Mouse (Mus musculus): Measurements from ENCODE around the gene Rimklb. TPM values are rescaled to one million over a fixed set of nuclear protein-coding genes. Genes with fewer than 3 reads are reported as not detected.
"Not testable (repeated sequence)": the region's sequence is repeated elsewhere in the genome, so short reads cannot be mapped to it uniquely, and the experiment has no call there.

Gene Rimklb
- polyA plus RNA-seq, 1 experiment from 2014 or later = 2.4 TPM

DNA sequence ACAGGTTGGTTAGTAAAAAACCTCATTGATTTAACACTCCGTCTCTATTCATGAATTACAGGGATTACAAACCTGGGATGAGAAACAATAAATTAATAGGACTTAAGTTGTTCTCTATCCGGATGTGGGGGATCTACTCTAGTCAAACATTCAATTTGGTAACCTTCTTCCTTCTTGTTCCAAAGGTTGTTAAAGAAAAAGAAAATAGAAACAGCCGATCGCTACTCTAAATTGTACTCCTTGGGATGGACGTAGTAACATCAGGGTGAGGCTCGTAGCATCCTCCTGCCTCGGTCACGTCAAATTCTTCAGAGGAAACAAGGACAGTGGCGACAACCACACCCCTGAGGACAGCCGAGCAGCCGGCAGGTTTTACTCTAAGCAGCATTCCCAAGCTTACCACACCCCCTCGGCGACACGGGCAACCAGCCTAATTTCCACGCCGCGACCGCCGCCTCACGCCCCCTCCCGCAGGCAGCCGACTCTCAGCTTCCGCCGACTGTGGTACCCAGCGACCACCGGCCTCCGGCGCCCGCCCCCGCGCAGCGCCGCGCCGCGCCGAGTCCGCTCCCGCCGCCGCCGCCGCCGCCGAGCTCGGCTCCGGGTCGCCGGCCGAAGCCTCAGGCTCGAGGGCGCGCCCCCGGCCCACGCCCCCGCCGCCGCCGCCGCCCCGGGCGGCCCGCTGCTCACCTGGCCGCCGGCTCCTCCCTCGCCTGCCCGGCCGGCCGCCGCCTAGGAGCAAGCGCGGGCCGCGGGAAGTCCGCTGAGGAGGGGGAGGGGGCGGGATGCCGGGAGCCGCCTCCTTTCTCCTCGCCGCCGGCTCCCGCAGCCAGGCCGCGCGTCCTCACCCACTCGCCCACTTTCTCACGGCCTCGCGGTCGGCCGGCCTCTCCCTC is 12.9 kb downstream of the Rimklb start:
- Histone ChIP-seq H3K4me3 (ENCODE audit: control insufficient read depth in 1 of 2, insufficient read depth in 1 of 2, low read depth in 1 of 2, low read length in 2 of 2) (peak overlapping the region; percentile 74 to 82), H3K9me3 (ENCODE audit: control insufficient read depth, low read length) (no peaks in the 10 kb centered on the region), H3K36me3 (ENCODE audit: control insufficient read depth, insufficient read depth, low read length) (no peaks in the 10 kb centered on the region), H3K4me2 (ENCODE audit: low read length) (peak overlapping the region; percentile 89), H3K9ac (ENCODE audit: low read length) (peak overlapping the region; percentile 74), H3K27me3 (ENCODE audit: control insufficient read depth, insufficient read depth, low read length) (peaks cover 41% of the 10 kb centered on the region), H3K27ac (replicated peaks in 1 of 2; ENCODE audit: control insufficient read depth in 1 of 2, insufficient read depth in 1 of 2, low read depth in 2 of 2, low read length in 2 of 2) (no peak overlapping the region), H3K4me1 (ENCODE audit: control insufficient read depth in 2 of 2, insufficient read depth in 2 of 2, low read length in 2 of 2) (no peaks in the 10 kb centered on the region)
- ATAC-seq (ENCODE audit: insufficient number of reproducible peaks, insufficient read depth, low FRiP score, low read depth) = peak; percentile 69
- 2% methylated on average over 43 of the region's 91 CpGs for WGBS

DNA sequence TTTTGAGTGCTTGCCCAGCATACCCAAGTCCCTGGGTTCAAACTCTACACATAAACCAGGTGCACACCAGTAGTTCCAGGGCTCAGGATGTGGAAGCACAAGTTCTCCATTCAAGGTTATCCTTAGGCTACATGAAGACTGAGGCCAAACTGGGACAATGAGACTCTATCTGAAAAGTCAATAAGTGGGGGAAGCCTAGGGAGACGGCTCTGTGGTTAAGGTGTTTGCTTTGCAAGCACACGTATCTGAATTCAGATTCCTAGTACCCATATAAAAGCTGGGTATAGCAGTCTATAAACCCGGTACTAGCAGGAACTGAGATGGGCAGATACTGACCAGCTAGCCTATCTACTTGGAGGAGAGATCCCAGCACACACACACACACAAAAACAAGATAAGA is 20.5 kb downstream of the Rimklb start:
- H3K27me3 ChIP-seq (ENCODE audit: control insufficient read depth, insufficient read depth, low read length) = no peaks in the 10 kb centered on the region
- H3K9ac ChIP-seq (ENCODE audit: low read length) = no peak overlapping the region
- H3K36me3 ChIP-seq (ENCODE audit: control insufficient read depth, insufficient read depth, low read length) = no peaks in the 10 kb centered on the region
- no peak overlapping the region for H3K4me3 ChIP-seq (ENCODE audit: control insufficient read depth in 1 of 2, insufficient read depth in 1 of 2, low read depth in 1 of 2, low read length in 2 of 2)
- H3K27ac ChIP-seq (replicated peaks in 1 of 2; ENCODE audit: control insufficient read depth in 1 of 2, insufficient read depth in 1 of 2, low read depth in 2 of 2, low read length in 2 of 2) = no peak overlapping the region
- no peak overlapping the region for H3K4me2 ChIP-seq (ENCODE audit: low read length)
- ATAC-seq (ENCODE audit: insufficient number of reproducible peaks, insufficient read depth, low FRiP score, low read depth) = no peak
- 63% methylated on average over 3 of the region's 3 CpGs for WGBS
- no peaks in the 10 kb centered on the region for H3K9me3 ChIP-seq (ENCODE audit: control insufficient read depth, low read length)
- no peaks in the 10 kb centered on the region for H3K4me1 ChIP-seq (ENCODE audit: control insufficient read depth in 2 of 2, insufficient read depth in 2 of 2, low read length in 2 of 2)

DNA sequence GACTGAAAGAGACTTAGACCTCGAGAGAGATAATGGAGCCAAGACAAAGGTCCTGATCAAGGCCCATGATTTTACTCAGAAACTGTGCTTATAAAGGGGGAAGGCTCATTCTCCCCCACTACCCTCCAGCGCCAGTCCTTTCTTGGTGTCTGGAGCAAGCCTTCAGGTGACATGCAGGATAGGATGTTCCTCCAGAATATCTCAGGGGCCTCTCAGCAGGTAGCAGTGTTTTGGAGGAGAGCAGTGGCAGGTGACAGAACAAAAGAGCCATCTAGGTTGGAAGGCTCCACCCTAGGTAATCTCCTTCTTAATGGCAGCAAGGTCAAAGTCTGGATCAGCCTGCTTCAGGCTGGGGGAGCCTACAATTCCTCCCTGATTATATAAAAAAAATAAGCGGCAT is 27.1 kb downstream of the Rimklb start:
- H3K9me3 ChIP-seq (ENCODE audit: control insufficient read depth, low read length); H3K27ac ChIP-seq (replicated peaks in 1 of 2; ENCODE audit: control insufficient read depth in 1 of 2, insufficient read depth in 1 of 2, low read depth in 2 of 2, low read length in 2 of 2); H3K27me3 ChIP-seq (ENCODE audit: control insufficient read depth, insufficient read depth, low read length); H3K9ac ChIP-seq (ENCODE audit: low read length); H3K4me3 ChIP-seq (ENCODE audit: control insufficient read depth in 1 of 2, insufficient read depth in 1 of 2, low read depth in 1 of 2, low read length in 2 of 2); H3K4me1 ChIP-seq (ENCODE audit: control insufficient read depth in 2 of 2, insufficient read depth in 2 of 2, low read length in 2 of 2); ATAC-seq (ENCODE audit: insufficient number of reproducible peaks, insufficient read depth, low FRiP score, low read depth); H3K4me2 ChIP-seq (ENCODE audit: low read length); H3K36me3 ChIP-seq (ENCODE audit: control insufficient read depth, insufficient read depth, low read length): not testable (repeated sequence)
- WGBS = 87% methylated on average over 3 of the region's 3 CpGs

- ATAC-seq (ENCODE audit: insufficient number of reproducible peaks, insufficient read depth, low FRiP score, low read depth) = no peak
- no peak overlapping the region for H3K9ac ChIP-seq (ENCODE audit: low read length)
- H3K4me2 ChIP-seq (ENCODE audit: low read length) = no peak overlapping the region
- H3K4me3 ChIP-seq (ENCODE audit: control insufficient read depth in 1 of 2, insufficient read depth in 1 of 2, low read depth in 1 of 2, low read length in 2 of 2) = no peak overlapping the region
- no peaks in the 10 kb centered on the region for H3K4me1 ChIP-seq (ENCODE audit: control insufficient read depth in 2 of 2, insufficient read depth in 2 of 2, low read length in 2 of 2)
- no peaks in the 10 kb centered on the region for H3K9me3 ChIP-seq (ENCODE audit: control insufficient read depth, low read length)
- 41% methylated on average over 2 of the region's 2 CpGs for WGBS
- no peaks in the 10 kb centered on the region for H3K36me3 ChIP-seq (ENCODE audit: control insufficient read depth, insufficient read depth, low read length)
- H3K27me3 ChIP-seq (ENCODE audit: control insufficient read depth, insufficient read depth, low read length) = no peaks in the 10 kb centered on the region
- H3K27ac ChIP-seq (replicated peaks in 1 of 2; ENCODE audit: control insufficient read depth in 1 of 2, insufficient read depth in 1 of 2, low read depth in 2 of 2, low read length in 2 of 2) = no peak overlapping the region
These were observed 28.3 kb downstream of the Rimklb start for GRCm38 (mm10) chr6:122470240-122470639.

DNA sequence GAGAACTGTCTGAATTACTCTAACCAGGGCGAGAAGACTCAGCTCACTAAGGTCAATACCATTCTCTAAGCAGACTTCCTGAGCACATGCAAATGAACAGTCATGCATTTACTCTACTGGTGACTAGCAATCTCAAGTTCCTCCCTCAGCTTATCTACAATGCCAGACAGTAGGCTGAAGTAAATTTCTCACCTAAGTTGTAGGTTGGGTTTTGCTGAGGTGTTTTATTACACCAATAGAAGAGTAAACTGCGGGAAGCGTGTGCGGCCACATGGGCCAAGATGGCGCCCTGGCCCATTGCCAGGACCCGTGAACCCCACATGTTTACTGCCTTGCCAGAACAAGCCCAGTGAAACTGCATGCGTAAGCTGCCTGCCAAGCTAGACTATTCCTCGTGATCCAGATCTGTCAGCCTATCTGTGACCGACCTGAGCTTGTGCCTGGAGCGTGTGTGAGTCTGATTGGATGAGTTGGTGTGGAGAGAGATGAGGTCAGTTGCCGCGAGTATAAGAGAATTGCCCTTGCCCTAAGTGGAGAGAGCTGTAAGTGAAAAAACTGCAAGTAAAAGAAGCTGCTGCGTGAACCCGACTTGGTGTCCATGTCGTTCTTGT is 29.4 kb downstream of the Rimklb start:
- H3K4me1 ChIP-seq (ENCODE audit: control insufficient read depth in 2 of 2, insufficient read depth in 2 of 2, low read length in 2 of 2) = no peaks in the 10 kb centered on the region
- no peak overlapping the region for H3K4me3 ChIP-seq (ENCODE audit: control insufficient read depth in 1 of 2, insufficient read depth in 1 of 2, low read depth in 1 of 2, low read length in 2 of 2)
- H3K27ac ChIP-seq (replicated peaks in 1 of 2; ENCODE audit: control insufficient read depth in 1 of 2, insufficient read depth in 1 of 2, low read depth in 2 of 2, low read length in 2 of 2) = no peak overlapping the region
- WGBS = 88% methylated on average over 15 of the region's 15 CpGs
- no peaks in the 10 kb centered on the region for H3K36me3 ChIP-seq (ENCODE audit: control insufficient read depth, insufficient read depth, low read length)
- no peaks in the 10 kb centered on the region for H3K27me3 ChIP-seq (ENCODE audit: control insufficient read depth, insufficient read depth, low read length)
- no peak overlapping the region for H3K9ac ChIP-seq (ENCODE audit: low read length)
- no peak overlapping the region for H3K4me2 ChIP-seq (ENCODE audit: low read length)
- H3K9me3 ChIP-seq (ENCODE audit: control insufficient read depth, low read length) = no peaks in the 10 kb centered on the region
- ATAC-seq (ENCODE audit: insufficient number of reproducible peaks, insufficient read depth, low FRiP score, low read depth) = no peak

- Histone ChIP-seq H3K4me3 (ENCODE audit: control insufficient read depth in 1 of 2, insufficient read depth in 1 of 2, low read depth in 1 of 2, low read length in 2 of 2) (no peak overlapping the region), H3K27ac (replicated peaks in 1 of 2; ENCODE audit: control insufficient read depth in 1 of 2, insufficient read depth in 1 of 2, low read depth in 2 of 2, low read length in 2 of 2) (no peak overlapping the region), H3K4me2 (ENCODE audit: low read length) (no peak overlapping the region), H3K27me3 (ENCODE audit: control insufficient read depth, insufficient read depth, low read length) (no peaks in the 10 kb centered on the region), H3K36me3 (ENCODE audit: control insufficient read depth, insufficient read depth, low read length) (0 out of 2 replicates have a peak, but pooled peaks cover 8% of the 10 kb centered on the region), H3K4me1 (ENCODE audit: control insufficient read depth in 2 of 2, insufficient read depth in 2 of 2, low read length in 2 of 2) (no peaks in the 10 kb centered on the region), H3K9ac (ENCODE audit: low read length) (no peak overlapping the region), H3K9me3 (ENCODE audit: control insufficient read depth, low read length) (no peaks in the 10 kb centered on the region)
- WGBS = 72% methylated on average over 3 of the region's 3 CpGs
- no peak for ATAC-seq (ENCODE audit: insufficient number of reproducible peaks, insufficient read depth, low FRiP score, low read depth)
These were observed 32.4 kb downstream of the Rimklb start for GRCm38 (mm10) chr6:122466092-122466713.

GRCm38 (mm10) chr6:122458946-122459693 is 39.4 kb downstream of the Rimklb start:
- no peak overlapping the region for H3K9ac ChIP-seq (ENCODE audit: low read length)
- no peak overlapping the region for H3K4me2 ChIP-seq (ENCODE audit: low read length)
- H3K4me1 ChIP-seq (ENCODE audit: control insufficient read depth in 2 of 2, insufficient read depth in 2 of 2, low read length in 2 of 2) = no peaks in the 10 kb centered on the region; a peak in 1 of 4 replicates
- no peak overlapping the region for H3K4me3 ChIP-seq (ENCODE audit: control insufficient read depth in 1 of 2, insufficient read depth in 1 of 2, low read depth in 1 of 2, low read length in 2 of 2)
- H3K27ac ChIP-seq (replicated peaks in 1 of 2; ENCODE audit: control insufficient read depth in 1 of 2, insufficient read depth in 1 of 2, low read depth in 2 of 2, low read length in 2 of 2) = no peak overlapping the region
- WGBS = 86% methylated on average over 8 of the region's 8 CpGs
- H3K9me3 ChIP-seq (ENCODE audit: control insufficient read depth, low read length) = no peaks in the 10 kb centered on the region
- ATAC-seq (ENCODE audit: insufficient number of reproducible peaks, insufficient read depth, low FRiP score, low read depth) = no peak
- peaks cover 13% of the 10 kb centered on the region; the same call in 1 of the 2 replicates for H3K36me3 ChIP-seq (ENCODE audit: control insufficient read depth, insufficient read depth, low read length)
- H3K27me3 ChIP-seq (ENCODE audit: control insufficient read depth, insufficient read depth, low read length) = no peaks in the 10 kb centered on the region

Data from heart, embryonic 14.5 days (tissue).